In the genomic region with DNA sequence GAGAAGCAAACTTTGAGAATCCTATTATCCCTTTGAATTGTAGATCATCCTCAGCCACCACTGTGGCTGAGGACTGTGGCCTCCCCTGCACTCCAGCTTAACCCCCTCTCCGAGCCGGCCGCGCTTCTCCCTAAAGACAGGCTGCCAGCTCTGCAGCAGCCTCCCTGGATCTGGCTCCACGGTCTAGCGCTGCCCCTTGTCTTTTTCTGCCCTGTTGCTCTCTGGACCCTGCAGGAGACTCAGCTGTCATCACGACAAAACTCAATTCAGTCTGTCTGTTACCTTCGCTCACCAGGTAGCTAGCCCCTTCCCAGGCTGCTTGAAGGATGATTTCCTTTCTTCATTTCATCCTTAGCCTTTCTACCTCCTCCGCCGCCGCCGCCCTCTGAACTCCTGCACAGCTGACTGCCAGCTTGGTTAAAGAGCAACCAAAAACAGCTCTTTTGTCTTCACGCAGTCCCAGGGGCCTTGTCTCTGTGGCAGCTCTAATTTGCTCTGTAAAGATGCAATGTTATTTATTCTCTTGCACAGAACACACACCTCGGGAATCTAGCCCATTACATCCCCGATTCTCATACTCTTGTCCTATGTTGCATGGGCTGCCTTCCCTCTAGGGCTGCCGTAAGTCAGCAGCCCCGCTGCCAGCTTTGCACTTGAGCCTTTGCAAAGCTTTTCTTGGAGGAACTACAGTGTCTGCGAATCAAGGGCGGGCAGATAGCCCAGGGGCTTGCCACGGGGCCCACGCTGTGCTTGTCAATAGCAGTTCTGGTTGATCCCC, we compare ENCODE assay signal across 9 mouse cellular contexts.
DNase-seq lines count a peak whose midpoint lies in the region; ATAC-seq and TF ChIP-seq lines count a peak whose summit lies in the region.
"Had no signal": no experiment of that assay in that cellular context is flagged by ENCODE, and none has a peak within 500 bp of the region (broad histone marks: within the 10 kb centered on the region; RNA-seq: fewer than 3 reads in every experiment).

No protein-coding gene starts in this region.

- H3K9me3 ChIP-seq in lung, embryonic 14.5 days (ENCODE audit: low read depth, low read length), result 0 out of 2 replicates have a peak, but pooled peaks cover 3% of the 10 kb centered on the region
- peaks cover 9% of the 10 kb centered on the region; the same call in 1 of the 2 replicates for H3K9me3 ChIP-seq in embryonic facial prominence, embryonic 14.5 days (ENCODE audit: control insufficient read depth, low read length)
- no peaks in the 10 kb centered on the region for H3K9me3 ChIP-seq in intestine, embryonic 14.5 days (ENCODE audit: control insufficient read depth, low read length)
- H3K9me3 ChIP-seq in liver, postnatal 0 days (ENCODE audit: low read length), result no peaks in the 10 kb centered on the region

- H3K4me2 ChIP-seq in lung, embryonic 14.5 days, result peak overlapping the region; percentile 55
- peak overlapping the region; percentile 47 for H3K4me2 ChIP-seq in embryonic facial prominence, embryonic 14.5 days (ENCODE audit: low read depth, low read length)
- peak overlapping the region; percentile 46 for H3K4me2 ChIP-seq in intestine, embryonic 14.5 days (ENCODE audit: low read length)
- H3K4me2 ChIP-seq in liver, postnatal 0 days (ENCODE audit: low read depth, low read length), result peak overlapping the region; percentile 38

- H3K27me3 ChIP-seq in lung, embryonic 14.5 days (ENCODE audit: insufficient read depth, low read length), result no peaks in the 10 kb centered on the region
- no peaks in the 10 kb centered on the region for H3K27me3 ChIP-seq in embryonic facial prominence, embryonic 14.5 days (replicated peaks; ENCODE audit: control insufficient read depth, insufficient read depth, low read length)
- H3K27me3 ChIP-seq in intestine, embryonic 14.5 days (replicated peaks; ENCODE audit: control insufficient read depth, insufficient read depth, low read length), result no peaks in the 10 kb centered on the region
- H3K27me3 ChIP-seq in liver, postnatal 0 days (ENCODE audit: insufficient read depth, low read length), result peaks cover 10% of the 10 kb centered on the region; the same call in 1 of the 2 replicates

- no peak for ATAC-seq in lung, embryonic 14.5 days (ENCODE audit: insufficient read depth)
- ATAC-seq in embryonic facial prominence, embryonic 14.5 days (ENCODE audit: low read depth), result 0 out of 2 replicates have a peak, but pooled peaks have one; percentile 28
- no peak for ATAC-seq in intestine, embryonic 14.5 days (replicated peaks; ENCODE audit: low FRiP score, low TSS enrichment, low read depth)
- ATAC-seq in liver, postnatal 0 days, result no peak

- peak; percentile 41 for DNase-seq in lung, embryonic 14.5 days
- no peak for DNase-seq in lung, postnatal 14 days
- peak; percentile 56 for DNase-seq in embryonic facial prominence, embryonic 14.5 days (ENCODE audit: low spot score)
- DNase-seq in intestine, embryonic 14.5 days (ENCODE audit: low spot score), result peak; percentile 67
- no peak for DNase-seq in liver, postnatal 0 days
- DNase-seq in urinary bladder, postnatal 36 days (ENCODE audit: low spot score in 2 of 2), result no peak
- no peak for DNase-seq in testis, postnatal 14 days (ENCODE audit: low spot score)
- DNase-seq in spleen, postnatal 4 days (ENCODE audit: low spot score in 2 of 2), result no peak

- 5% methylated on average over 21 of the region's 21 CpGs for WGBS in lung, embryonic 14.5 days
- WGBS in embryonic facial prominence, embryonic 14.5 days, result 5% methylated on average over 21 of the region's 21 CpGs
- 8% methylated on average over 21 of the region's 21 CpGs for WGBS in intestine, embryonic 14.5 days
- 13% methylated on average over 21 of the region's 21 CpGs for WGBS in liver, postnatal 0 days (ENCODE audit: insufficient replicate concordance)

- H3K9ac ChIP-seq in lung, embryonic 14.5 days, result peak overlapping the region; percentile 38
- peak overlapping the region; percentile 59 for H3K9ac ChIP-seq in embryonic facial prominence, embryonic 14.5 days (ENCODE audit: low read depth, low read length)
- H3K9ac ChIP-seq in intestine, embryonic 14.5 days (ENCODE audit: low read length), result peak overlapping the region; percentile 23; the same call in 1 of the 2 replicates
- H3K9ac ChIP-seq in liver, postnatal 0 days (replicated peaks), result no peak overlapping the region

- TF ChIP-seq CTCF in lung, embryonic 14.5 days (IDR thresholded peaks at IDR 0.05; ENCODE audit: low read depth), result no peak
- TF ChIP-seq CTCF in liver, postnatal 0 days (IDR thresholded peaks at IDR 0.05; ENCODE audit: low read depth), result no peak

- no peak overlapping the region for H3K27ac ChIP-seq in lung, embryonic 14.5 days (ENCODE audit: low read depth)
- 0 out of 2 replicates have a peak overlapping the region, but pooled peaks have one; percentile 13 for H3K27ac ChIP-seq in embryonic facial prominence, embryonic 14.5 days (replicated peaks; ENCODE audit: low read depth, low read length)
- no peak overlapping the region for H3K27ac ChIP-seq in intestine, embryonic 14.5 days (ENCODE audit: low read depth)
- no peak overlapping the region for H3K27ac ChIP-seq in liver, postnatal 0 days (ENCODE audit: low read depth)
- H3K27ac ChIP-seq: macrophage had no signal

- TF ChIP-seq EP300 in liver, postnatal 0 days (IDR thresholded peaks at IDR 0.05; ENCODE audit: low read depth), result no peak

- peak overlapping the region; percentile 22 for H3K4me3 ChIP-seq in lung, embryonic 14.5 days (ENCODE audit: low read depth, low read length)
- H3K4me3 ChIP-seq in embryonic facial prominence, embryonic 14.5 days (ENCODE audit: low read depth, low read length), result peak overlapping the region; percentile 16
- peak overlapping the region; percentile 15; the same call in 1 of the 2 replicates for H3K4me3 ChIP-seq in intestine, embryonic 14.5 days (ENCODE audit: low read depth, low read length)
- no peak overlapping the region for H3K4me3 ChIP-seq in liver, postnatal 0 days (ENCODE audit: low read depth, low read length)

- H3K4me1 ChIP-seq in lung, embryonic 14.5 days (ENCODE audit: insufficient read depth), result peaks cover 24% of the 10 kb centered on the region; the same call in 1 of the 2 replicates
- peaks cover 14% of the 10 kb centered on the region; the same call in 1 of the 2 replicates for H3K4me1 ChIP-seq in embryonic facial prominence, embryonic 14.5 days (ENCODE audit: control insufficient read depth, insufficient read depth, low read length)
- peaks cover 17% of the 10 kb centered on the region for H3K4me1 ChIP-seq in intestine, embryonic 14.5 days (replicated peaks; ENCODE audit: control insufficient read depth, insufficient read depth, low read length)
- H3K4me1 ChIP-seq in liver, postnatal 0 days (ENCODE audit: insufficient read depth), result no peaks in the 10 kb centered on the region; the same call in 1 of the 2 replicates

- no peaks in the 10 kb centered on the region for H3K36me3 ChIP-seq in lung, embryonic 14.5 days (ENCODE audit: insufficient read depth)
- no peaks in the 10 kb centered on the region for H3K36me3 ChIP-seq in embryonic facial prominence, embryonic 14.5 days (ENCODE audit: control insufficient read depth, insufficient read depth, low read length)
- H3K36me3 ChIP-seq in intestine, embryonic 14.5 days (ENCODE audit: control insufficient read depth, insufficient read depth, low read length), result no peaks in the 10 kb centered on the region
- H3K36me3 ChIP-seq in liver, postnatal 0 days (replicated peaks; ENCODE audit: insufficient read depth, low read length), result no peaks in the 10 kb centered on the region

Comparison
In these comparisons a context has a peak if more than half of its experiments do, and no peak if none do; other contexts are left out.
1. DNase-seq: peak in lung, embryonic 14.5 days (single experiment), embryonic facial prominence, embryonic 14.5 days (single experiment) and intestine, embryonic 14.5 days (single experiment); none in lung, postnatal 14 days (single experiment), liver, postnatal 0 days (single experiment), urinary bladder, postnatal 36 days (0 of 2), testis, postnatal 14 days (single experiment) and spleen, postnatal 4 days (0 of 2).
2. Peak in every context shown above with its lines, with median percentiles within 50 percentile points of each other: H3K4me2 ChIP-seq.